Mouse (Mus musculus): ENCODE results near the gene Slc52a3.

GRCm38 (mm10) chr2:151988978-151989377 is 7.3 kb upstream of the Slc52a3 start:
- TF ChIP-seq CTCF (IDR thresholded peaks at IDR 0.05; ENCODE audit: borderline replicate concordance, insufficient read depth, low read length) (no peak), POLR2A (IDR thresholded peaks at IDR 0.05; ENCODE audit: low read depth, low read length) (no peak)

Data from embryonic fibroblast, embryonic 13.5 days (primary cell).